Mouse (Mus musculus): ENCODE results near the gene Pax6. TPM values are rescaled to one million over a fixed set of nuclear protein-coding genes. Genes with fewer than 3 reads are reported as not detected.
A peak's percentile ranks its signal among the peaks of the same experiment; 100 is the strongest.

Pax6 gene
- total RNA-seq, 1 experiment from 2014 or later: not detected

DNA sequence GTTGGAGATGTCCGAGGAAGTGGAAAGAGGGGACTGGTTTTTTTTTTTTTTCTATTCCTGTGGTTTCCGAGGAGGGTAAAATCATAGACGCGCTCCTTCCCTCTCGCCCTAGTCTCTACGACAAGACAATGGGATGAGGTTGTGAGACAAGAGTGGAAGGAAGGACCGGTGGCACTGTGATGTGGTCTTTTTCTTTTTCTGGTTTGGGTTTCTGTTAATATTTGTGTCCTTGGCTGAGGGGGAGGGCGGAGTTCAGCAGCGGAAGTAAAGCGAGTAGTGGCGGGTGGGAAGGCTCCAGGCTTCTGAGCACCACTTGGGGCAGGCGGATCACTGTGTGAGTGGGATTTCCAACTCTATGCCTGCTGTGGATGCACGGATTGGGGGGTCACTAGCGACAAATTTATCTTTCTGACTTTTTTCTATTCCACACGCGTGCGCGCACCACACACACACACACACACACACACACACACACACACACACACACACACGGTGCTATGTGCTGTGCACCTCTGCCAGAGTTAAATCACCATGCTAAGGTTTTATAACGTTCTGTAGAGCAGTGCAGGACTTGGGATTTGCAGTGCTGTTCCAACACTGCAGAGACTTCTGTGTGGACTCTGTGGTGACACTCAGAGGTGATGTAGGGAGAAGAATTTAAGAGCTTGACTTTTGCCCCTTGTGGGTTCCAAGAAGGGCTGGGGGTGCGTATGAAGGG, 14.1 kb downstream of the Pax6 start:
- DNase-seq: no peak

DNA sequence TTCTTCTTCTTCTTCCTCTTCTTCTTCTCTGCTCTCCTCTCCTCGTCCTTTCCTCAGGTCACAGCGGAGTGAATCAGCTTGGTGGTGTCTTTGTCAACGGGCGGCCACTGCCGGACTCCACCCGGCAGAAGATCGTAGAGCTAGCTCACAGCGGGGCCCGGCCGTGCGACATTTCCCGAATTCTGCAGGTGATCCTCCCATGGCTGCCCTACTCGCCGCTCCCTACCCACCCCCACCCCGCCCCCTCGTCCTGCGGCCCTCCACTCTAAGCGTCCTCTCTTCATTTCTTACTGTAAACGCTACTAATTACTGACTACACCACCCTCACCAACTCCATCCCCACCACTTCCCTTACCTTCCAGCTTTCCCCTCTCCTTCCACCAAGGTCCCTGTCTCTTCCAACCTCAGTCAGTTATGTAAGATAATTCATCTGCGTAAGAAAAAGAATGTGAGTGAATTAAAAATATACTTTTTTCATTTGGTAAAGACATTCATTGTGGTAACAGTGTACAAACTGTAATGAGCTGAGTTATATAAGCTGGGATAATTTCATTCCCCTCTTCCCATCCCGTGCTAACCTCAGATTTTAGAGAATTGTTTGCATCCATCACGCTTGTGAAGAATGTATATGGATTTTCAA, 15.2 kb downstream of the Pax6 start:
- no peak for DNase-seq

DNA sequence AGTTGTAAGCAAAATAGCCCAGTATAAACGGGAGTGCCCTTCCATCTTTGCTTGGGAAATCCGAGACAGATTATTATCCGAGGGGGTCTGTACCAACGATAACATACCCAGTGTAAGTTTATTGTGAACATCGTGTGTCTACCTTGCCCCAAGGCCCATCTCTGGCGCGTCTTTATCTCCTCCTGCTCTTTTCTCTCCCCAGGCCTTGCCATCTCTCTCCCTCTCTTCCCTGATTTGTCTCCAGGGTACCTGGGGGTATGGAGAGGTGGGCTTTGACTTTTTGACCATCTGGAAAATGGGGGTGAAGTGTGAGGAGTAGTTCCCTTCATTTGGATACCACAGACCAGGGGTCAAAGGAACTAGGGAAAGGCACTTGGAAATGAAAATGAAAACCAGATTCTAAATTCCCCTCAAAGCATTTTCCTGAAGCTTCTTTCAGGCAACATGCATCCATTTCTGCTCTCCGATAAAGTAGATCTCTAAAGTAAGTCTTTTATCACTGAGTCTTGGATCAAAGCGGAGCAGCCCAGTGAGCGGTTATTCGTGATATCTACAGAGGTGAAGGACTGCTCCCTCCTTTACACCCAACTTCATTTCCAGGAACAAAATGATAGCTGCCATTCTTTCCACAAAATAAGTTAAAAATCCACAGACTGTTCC, 16.4 kb downstream of the Pax6 start:
- no peak for DNase-seq

DNA sequence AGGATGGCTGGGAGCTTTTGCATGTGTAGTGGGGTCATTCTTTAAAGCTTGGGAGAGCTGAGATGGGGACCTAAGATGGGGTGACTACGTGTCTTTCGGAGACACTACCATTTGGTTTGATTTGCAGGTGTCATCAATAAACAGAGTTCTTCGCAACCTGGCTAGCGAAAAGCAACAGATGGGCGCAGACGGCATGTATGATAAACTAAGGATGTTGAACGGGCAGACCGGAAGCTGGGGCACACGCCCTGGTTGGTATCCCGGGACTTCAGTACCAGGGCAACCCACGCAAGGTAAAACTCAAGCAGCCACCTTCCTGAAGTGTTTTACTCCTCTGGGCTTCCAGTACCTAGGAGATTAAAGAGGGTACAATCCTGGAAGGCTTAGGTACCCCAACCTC, 17.0 kb downstream of the Pax6 start:
- DNase-seq: no peak

DNA sequence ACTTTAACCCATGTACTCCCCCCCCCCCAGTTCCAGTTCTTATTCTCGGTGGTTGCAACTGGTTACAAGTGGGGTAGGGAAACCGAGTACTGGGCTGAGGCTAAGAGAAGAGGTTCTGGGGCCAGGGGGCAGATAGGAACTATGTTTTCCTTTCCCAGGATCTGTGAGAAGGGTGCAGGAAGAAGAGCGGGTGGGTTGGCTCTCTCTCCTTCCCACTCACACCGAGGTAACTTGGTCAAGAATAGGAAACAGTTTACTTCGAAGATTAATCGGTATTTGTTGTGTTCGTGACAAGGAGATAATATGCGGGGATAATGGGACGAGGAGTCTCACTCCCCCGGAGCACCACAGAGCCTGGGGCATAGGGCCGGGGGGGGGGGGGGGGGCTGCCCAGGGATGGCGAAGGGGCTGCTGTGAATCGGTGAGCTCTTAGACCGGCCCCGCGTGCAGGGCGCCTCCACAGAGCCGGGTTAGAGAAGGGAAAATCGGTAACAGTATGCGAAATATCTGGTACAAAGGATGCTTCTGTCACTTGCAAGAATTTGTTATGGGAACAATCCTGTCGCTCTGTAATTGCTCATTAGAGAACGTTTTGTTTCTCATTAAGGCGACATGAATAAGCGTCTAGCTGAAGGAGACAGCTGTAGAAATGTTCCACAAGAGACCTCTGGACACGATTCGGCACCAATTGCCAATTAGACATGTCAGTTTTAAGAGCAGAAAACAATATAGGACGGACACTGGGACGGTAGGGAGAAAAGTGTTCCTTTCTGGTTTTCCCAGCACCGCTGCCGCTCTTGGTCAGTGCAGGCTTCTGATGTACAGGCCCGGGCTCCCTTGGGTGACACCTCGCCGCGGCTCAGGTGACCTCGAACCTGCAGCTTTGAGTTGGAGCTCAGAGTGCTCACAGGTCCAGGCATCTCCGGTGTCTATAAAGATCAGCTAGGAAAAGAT, 17.9 kb downstream of the Pax6 start:
- DNase-seq: no peak

DNA sequence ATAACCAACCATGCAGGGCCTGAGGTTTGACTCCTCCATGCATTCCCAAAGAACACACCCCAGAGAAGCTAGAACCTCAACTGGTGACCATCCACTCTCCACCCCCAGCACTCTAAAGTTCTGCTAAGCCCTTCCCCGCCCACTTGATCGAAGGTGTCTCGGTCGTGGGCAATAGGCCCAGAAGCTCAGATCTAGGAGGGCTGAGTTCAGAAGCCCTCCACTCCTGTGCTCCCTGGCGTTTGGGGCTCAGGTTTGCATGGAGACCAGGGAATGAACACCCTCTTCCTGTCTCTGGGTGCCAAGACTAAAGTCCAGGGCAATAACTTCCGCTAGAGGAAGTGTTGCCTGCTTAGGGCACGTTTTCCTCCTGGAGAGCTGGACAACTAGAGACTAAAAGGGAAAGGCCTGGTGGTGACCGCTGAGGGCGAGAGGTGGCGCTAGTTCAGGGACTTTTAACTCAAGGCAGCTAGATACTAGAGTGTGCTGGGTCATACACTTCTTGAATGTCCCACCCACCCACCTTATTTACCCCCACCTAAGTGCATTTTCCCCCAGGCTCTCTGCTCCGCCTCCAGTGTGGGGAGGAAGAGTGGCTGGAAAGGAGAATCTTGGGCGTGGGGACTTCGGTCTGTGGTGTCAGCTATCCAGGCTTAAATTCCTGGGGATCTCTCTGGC, 18.8 kb downstream of the Pax6 start:
- DNase-seq: peak; percentile 31

DNA sequence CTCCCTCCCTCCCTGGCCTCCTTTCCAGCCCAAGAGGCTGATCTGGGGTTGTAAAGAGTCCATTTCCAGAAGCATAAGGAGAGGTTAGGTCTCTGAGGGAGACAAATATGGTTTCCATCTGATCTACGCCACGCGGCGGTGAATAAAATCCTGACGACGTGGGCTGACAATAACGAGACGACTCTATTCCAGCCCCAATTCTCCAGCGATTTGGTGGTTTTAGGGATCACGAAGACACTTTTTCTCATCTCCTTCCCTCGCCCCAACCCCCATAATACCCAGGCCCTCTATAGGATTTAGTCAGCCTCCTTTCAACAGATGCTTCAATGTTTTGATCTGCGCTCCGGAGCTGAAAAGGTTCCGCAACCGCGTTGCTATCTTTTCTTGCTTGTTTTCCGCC, 19.3 kb downstream of the Pax6 start:
- no peak for DNase-seq

DNA sequence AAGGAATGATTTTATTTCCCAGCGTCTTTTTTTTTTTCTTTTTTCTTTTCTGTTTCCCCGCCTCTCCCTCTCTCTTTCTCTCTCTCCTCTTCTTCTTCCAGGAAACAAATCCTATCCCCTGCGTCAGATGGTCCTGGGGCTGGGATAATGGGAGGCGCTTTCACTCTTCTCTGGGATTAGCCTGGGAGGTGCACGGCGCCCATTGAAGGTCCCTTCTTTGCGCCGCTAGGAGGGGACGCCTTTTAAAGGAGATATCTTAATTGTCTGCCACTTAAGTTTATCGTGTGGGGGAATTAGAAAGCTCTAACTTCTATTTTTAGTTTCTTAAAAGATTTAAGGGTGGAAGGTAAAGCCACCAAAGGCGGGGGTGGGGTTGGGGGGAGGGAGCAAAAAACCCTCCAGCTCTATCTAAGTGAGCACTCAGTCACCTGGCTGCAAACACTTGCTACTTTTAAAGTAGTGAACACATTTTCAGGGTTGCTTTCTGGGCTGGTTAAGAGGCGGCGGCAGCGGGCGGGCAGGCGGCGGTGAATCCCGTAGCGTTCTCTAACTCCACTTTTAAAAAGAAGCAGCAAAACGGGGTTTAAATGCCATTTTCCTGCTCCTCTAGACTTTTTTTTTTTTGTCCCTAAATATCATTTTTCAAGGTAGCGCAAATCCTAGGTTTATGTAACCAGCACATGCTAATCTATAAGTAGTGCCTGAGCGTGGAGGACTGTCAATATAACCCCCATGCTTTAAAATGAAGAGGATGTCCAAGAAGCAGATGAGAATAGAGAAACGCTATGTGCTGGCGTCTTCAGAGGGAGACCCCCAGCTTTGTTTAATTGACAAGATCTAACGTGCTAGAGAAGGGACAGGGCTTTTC, 20.0 kb downstream of the Pax6 start:
- no peak for DNase-seq

DNA sequence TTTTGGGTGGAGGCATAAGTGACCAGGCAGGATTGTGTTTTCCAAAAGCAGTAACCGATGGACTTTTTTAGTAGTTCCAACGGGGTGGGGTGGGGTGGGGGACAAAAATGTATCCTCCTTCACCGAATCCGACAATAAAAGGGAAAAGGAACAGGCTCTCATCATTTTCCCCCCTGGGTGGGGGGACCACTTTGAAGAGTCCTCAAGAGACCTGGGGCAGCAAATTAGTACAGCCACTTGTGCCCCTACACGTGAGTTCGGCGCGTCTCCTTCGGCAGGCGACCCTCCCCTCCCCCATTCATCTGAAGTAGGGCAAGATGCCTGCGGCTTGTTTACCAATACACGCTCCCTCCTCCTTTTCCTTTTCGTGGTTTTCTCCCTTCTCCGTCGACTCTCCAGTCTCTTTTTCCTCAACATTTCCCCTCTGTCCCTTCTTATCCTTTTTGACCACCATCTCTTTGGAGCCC, 20.6 kb downstream of the Pax6 start:
- DNase-seq: no peak

DNA sequence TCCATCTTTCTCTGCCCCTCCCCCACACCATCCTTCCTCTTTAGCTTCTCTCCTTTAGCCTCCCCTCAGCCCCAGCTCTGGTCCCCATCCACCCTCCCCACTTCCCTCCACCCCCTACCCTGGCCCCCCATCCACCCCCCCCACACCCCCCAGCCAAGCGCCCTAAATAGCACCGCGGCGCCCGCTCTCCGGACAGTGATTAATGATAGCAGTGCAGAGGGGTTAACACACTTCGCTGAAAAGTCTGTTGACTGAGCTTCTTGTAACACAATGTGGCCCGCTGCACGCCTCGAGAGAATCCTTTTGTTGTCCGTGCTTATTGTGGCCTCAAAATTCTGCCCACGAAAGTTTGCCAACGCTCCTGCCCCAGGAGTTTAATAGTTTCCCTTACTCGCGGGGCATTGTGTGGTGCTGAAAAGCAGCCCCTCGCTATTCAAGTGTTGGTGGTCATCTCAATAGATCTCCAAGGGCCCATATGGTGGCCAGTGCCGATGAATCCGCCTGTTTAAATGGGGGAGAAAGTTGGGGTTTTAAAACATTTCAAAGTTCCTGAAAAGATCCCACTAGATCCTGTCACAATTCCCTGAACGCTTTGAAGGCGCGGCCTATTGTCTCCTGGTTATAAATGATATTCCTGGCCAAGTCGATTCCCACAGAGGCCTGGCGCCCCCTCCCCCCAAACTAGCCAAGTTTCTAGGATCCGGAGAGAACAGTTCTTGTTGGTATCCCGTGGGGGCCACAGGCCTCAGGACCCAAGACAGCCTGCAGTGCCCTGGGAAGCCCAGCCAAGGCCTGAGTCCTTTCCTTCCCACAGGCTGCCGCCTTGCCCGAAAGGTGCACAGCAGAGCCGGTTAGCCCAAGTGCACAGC, 21.3 kb downstream of the Pax6 start:
- no peak for DNase-seq

DNA sequence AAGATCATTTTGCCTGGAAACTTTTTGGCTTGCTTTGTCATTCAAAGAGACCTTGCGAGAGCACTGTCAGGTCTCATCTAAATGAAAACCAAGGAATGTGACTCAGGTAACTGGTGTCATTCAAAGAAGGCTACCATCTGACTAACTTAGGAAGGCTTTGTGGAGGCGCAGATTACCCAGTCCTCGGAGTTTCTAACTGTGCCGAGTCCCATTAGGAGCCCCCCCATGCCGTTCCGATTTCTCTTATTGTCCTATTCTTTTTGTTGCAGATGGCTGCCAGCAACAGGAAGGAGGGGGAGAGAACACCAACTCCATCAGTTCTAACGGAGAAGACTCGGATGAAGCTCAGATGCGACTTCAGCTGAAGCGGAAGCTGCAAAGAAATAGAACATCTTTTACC, 22.6 kb downstream of the Pax6 start:
- DNase-seq: no peak

DNA sequence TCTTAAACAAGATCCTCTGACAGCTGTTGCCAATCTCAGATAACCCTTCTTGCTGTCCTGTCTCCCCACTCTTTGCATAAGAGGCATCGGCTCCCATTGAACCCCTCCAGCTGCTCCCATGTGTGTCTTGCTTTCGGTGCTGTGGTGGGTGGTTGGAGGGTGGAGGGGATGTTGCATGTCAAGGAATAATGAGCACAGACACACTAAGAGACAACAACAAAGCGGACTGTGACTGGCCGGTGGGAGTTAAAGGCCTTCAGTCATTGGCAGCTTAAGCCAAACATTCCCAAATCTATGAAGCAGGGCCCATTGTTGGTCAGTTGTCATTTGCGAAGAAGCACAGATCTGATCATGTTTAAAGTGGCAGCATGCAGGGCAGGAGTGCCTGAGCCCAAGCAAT, 29.0 kb downstream of the Pax6 start:
- no peak for DNase-seq

DNA sequence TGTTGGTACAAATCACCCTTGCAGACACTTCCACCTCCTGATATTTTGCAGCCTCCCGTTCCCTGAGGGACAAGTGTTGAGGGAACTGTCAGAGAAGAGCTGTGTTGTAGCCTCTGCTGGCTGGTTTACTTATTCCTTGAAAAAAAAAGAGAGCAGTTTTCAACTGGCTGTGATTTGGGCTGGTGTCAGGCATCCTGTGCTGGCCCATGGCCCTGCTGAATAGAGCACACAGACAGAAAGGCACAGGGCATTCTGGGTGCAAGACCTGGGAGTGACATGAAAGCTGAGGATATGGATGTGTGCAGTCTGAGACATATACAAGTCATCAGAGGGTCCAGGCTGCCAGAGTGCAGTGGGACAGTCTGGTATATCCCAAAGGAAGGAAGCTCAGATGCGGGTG, 29.9 kb downstream of the Pax6 start:
- DNase-seq: no peak

DNA sequence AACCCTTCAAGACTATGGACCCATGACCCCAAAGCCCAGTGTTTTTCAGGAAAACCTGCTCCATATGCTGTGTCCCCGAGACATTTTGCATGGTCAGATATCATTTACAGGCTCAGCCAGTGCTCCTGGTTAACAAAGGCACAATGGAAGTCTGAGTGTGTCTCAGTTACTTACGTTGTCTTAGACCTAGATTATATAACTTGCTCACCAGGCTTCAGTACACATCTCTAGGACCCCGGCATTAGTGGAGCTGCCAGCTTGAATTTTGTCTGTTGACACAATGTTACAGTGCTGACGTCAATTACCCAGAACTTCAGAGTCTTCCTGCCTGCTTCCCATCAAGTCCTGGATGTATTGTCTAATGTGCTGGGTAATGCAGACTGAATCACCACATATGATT, 33.1 kb downstream of the Pax6 start:
- no peak for DNase-seq

DNA sequence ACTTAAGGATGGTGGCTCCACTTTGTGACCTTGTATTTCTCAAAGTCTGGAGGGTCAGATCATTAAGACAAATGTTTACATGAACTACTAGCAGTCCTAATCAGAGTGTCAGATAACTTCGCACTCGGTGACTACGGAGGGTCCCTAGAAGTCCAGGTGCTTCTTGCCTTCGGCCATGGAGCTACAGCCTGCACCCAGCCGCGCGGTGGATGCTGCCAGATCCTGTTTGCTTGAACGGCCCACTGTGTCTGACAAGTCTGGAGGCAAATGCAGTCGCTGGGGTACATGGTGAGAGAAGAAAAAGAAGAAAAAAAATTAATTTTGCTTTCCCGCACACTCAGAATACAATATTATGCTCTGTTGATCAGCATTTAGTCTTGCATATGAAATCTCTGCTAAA, 33.9 kb downstream of the Pax6 start:
- DNase-seq: no peak

DNA sequence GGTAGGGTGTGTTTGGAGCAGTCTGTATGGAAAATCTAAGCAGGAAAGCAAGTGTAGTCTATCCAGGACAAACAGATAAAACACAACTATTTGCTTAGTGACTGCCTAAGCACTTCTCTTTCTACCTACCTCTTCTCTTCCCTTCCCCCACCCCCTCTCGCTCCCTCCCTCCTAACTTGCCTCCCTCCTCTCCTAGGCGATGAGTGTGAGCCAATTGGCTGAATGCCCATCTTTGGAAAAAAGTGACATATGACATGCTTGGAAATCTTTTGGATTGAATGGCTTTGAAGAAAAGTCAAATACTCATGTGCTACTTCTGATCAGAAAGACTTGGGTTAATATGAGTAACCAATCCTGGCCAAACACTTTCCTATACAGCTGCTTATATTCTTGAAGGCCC, 36.6 kb downstream of the Pax6 start:
- peak; percentile 26 for DNase-seq

DNA sequence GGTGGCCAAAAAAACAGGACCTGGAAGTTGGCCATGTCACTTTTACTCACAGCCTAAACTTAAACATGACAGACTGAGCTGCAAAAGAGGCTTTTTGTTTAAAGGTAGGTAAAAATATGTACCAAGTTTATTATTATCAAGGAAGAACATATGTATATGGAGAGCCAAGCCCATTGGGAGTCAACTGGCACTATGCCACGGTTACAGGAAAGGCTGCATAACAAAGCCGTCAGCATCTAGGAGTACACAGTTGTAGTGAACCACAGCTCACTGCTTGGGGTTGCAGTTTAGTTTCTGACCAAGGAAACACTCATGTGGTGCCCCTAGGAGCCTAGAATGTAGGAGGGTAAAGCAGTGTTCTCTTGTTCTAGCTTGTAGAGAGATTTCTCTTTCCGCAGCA, 40.4 kb downstream of the Pax6 start:
- DNase-seq: no peak

DNA sequence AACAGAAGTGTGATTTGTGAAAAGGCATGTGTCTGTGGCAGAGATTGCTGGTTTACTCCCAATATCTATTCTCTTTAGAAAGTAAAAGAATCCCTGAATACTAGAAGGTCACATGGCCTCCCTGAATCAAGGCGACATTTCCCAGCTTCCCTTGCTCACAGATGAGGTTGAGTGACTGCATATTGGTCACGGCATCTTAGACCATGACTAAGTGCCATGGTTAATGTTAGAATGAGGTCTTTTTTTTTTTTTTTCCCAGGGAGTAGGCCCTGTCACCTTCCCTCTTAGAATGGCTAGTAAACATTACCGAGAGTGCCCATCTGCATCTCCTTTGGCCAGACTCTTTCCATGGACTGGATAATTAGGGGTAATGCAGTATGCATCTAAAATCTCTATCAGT, 41.8 kb downstream of the Pax6 start:
- DNase-seq: no peak

DNA sequence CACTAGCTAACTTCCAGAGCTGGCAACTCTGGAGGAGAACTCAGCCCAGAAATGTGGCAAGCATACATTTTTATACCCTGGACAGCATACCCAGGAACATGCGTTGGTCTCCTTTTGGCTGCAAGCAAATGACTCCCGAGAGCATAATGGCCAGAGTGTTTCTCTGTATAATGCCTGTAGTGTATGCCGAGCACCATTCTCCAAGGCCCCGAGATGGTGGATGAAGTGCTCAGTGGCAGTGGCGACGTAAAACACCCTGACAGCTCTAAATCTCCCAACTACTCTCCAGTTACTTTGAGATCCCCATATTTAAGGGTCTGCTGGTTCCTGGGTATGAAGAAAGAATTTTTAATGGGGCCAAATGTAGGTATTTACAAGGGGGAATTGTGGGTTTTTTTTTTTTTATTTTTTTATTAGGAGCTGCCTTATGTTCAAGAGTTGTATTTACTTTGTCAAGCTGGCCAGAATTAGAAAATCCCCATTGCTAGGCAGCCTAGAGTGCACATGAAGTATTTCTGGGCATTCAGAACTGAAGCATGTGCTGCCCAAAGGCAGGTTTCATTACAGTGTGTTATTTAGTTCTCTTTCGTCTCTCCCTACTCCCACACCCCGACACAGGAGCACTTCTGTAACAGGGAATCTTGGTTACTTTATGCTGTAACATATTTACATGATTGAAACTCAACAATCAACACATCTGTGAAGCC, 46.9 kb downstream of the Pax6 start:
- DNase-seq: no peak
